Mouse (Mus musculus) layer of hippocampus, postnatal 10 days (tissue): Measurements from ENCODE around the gene Adap2. TPM values are rescaled to one million over a fixed set of nuclear protein-coding genes. Genes with fewer than 3 reads are reported as not detected.

Experiments
- DNase-seq, 2 experiments: peaks; one replicate each; pipeline ENCODE4 v3.0.0; 2021; ENCODE audit warnings: low spot score in 2 of 2
- total RNA-seq, 2 experiments: library from RNA; stranded (reverse); gene quantifications; 2 replicates each; pipeline ENCODE4 v1.2.3; 2021

Gene Adap2
- total RNA-seq, 2 experiments from 2014 or later = 8.5 to 9.7 TPM

- DNase-seq = no peak
Measured at GRCm38 (mm10) chr11:80196351-80196750, 42.4 kb downstream of the Adap2 start.

DNA sequence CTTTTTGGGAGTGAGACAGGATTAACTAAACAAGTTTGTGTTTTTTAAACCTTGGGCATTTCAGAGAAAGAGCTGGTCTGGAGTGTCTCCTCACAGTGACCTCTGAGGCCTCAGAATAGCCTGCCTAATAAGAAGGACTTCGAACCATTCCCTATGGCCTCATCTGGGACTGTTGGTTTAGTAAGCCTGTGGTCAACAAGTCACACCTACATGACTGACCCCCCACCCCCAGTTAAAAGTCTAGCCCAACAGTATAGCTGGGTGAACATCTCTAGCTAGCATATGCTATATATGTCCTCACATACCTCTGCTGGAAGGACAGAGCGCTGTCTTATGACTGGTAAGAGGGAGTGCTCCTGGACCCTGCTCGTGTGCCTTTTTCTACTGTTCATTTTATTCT lies 45.4 kb downstream of the Adap2 start:
- no peak for DNase-seq

DNA sequence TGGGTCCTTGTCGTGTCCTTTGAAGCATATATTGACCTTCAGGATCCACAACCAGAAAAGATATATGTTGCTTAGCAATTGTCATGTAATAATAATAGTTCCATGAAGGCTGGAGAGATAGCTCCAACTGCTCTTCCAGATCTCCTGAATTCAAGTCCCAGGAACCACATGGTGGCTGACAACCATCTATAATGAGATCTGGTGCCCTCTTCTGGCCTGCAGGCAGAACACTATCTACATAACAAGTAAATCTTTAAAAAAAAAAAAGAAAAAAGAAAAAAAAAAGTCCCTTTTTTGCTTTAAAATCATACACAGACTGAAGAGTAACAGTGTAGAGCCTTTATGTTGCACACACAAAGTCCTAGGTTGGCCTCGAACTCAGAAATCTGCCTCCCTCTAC lies 45.9 kb downstream of the Adap2 start:
- DNase-seq = no peak

DNA sequence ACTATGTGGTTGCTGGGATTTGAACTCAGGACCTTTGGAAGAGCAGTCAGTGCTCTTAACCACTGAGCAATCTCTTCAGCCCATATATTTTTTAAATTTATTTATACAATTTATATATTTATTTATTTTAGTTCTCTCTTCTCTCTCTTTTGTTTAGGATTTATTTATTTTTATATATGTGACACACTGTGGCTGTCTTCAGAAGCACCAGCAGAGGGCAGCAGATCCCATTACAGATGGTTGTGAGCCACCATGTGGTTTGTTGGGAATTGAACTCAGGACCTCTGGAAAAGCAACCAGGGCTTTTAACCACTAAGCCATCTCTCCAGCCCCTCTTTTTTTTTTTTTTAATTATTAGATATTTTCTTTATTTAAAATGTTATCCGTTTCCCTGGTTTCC lies 46.4 kb downstream of the Adap2 start:
- no peak for DNase-seq

DNA sequence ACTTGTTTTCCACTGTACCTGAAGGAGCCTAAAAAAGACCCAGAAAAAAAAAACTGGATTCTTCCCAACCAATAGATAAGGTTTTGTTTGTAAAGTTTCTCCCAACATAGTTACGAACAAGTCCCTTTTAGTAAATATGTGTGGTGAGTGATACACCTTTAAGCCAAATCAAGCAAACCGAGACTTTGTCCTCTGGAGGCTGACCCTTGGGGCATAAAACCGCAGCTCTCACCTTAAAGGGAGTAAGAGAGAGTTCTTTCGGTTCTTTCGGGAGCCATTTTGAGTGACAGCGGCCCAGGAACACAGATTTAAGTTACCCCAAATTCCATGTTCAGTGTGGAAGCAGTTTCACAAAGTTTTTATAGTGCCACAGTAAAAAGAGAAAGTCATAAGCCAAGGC lies 48.4 kb downstream of the Adap2 start:
- no peak for DNase-seq

- peak in 1 of 2 experiments; percentile 27 for DNase-seq
Measured at GRCm38 (mm10) chr11:80204037-80204436, 50.1 kb downstream of the Adap2 start.

- no peak for DNase-seq
Measured at GRCm38 (mm10) chr11:80204941-80205340, 51.0 kb downstream of the Adap2 start.

GRCm38 (mm10) chr11:80208465-80208859 lies 54.6 kb downstream of the Adap2 start:
- DNase-seq = no peak

DNA sequence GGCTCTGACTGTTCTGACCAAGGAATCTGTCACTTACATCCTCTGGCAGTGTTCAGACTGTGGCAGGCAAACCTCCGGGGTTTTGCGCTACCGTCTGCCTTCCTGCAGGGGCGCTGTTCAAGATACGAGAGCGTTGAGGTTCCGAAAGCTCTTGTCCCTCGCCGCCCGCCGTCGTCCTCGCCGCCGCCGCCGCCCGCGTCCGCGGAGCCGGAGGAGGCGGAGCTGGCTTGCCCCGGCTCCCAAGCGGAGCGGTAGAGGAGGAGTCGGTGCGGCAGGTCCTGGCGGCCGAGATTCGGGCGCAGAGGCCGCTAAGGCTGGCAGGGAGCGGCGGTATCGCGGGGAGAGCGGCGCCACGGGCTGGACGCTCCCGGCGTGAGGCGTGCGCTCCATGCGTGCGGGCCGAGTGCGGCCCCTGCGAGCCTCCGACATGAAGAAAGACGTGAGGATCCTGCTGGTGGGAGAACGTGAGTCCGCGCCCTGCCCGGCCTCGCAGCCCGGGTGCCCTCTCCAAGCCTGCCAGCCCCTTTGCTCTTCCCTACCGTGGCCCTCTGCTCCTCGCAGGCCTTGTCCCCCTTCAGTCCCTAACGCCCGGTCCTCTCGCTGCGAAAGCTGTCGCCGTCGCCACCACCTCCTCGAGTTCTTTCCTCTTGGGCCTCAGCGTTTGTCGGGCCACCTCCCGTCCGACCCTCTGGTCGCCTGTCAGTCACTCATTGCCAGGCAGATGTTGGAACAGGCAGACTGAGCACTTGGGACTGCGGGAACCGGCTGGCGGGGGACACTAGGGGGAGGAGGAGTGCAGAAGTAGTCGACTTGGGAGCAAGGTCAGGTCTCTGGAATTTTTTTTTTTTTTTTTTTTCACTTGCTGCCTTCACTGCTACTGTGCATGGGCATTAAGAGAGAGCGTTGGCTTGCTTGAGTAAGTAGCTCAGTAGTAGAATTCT lies 55.2 kb downstream of the Adap2 start, which contains the start of gene Rhot1:
TSS of gene Rhot1 (plus strand) at position 160 of the 941 bp plus-strand sequence.
- peak; percentile 99 for DNase-seq

- DNase-seq = no peak
Measured at GRCm38 (mm10) chr11:80210321-80210720, 56.4 kb downstream of the Adap2 start.

DNA sequence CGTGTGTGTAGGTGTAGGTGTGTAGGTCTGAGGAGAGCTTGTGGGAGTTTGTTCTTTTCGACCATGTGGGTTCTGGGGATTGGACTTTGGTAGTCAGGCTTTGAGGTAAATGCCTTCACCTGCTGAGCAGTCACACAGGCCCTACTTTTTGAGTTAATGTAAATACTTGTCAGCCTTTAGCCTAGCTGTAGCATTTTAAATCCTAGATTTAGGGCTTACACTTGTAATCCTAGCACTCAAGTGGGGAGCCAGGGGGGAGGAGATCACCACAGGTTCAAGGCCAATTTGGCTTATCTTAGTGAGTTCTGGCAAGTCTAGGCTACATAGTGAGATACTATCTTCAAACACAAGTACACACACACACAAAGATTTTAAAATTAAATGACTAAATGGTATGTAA lies 58.4 kb downstream of the Adap2 start:
- DNase-seq = no peak

GRCm38 (mm10) chr11:80215291-80215690 lies 61.4 kb downstream of the Adap2 start:
- no peak for DNase-seq

GRCm38 (mm10) chr11:80218657-80219293 lies 64.9 kb downstream of the Adap2 start:
- no peak for DNase-seq

Other genes starting within 250 kb of the Adap2 start
- 10 to 100 TPM; 37.6 to 40.1 TPM for gene Utp6, start 191.7 kb upstream of the Adap2 start, total RNA-seq
- gene Suz12, start 161.0 kb upstream of the Adap2 start, total RNA-seq = 10 to 100 TPM; 33.0 to 37.0 TPM
- 10 to 100 TPM; 18.0 to 18.6 TPM for gene Crlf3, start 73.1 kb upstream of the Adap2 start, total RNA-seq
- 1 to 10 TPM; 6.0 to 6.6 TPM for gene Atad5, start 64.7 kb upstream of the Adap2 start, total RNA-seq
- 10 to 100 TPM; 10.7 to 10.8 TPM for gene Tefm, start 11.9 kb upstream of the Adap2 start, total RNA-seq
- 1 to 10 TPM; 3.3 to 4.1 TPM for gene Rnf135, start 29.7 kb downstream of the Adap2 start, total RNA-seq
- gene Rhot1, start 54.9 kb downstream of the Adap2 start, total RNA-seq = 10 to 100 TPM; 62.2 to 64.0 TPM
- 10 to 100 TPM; 18.9 to 19.6 TPM for gene Rhbdl3, start 146.8 kb downstream of the Adap2 start, total RNA-seq
- gene 5730455P16Rik, start 223.9 kb downstream of the Adap2 start, total RNA-seq = 10 to 100 TPM; 43.5 to 46.0 TPM
- gene Zfp207, start 229.2 kb downstream of the Adap2 start, total RNA-seq = 100 to 1,000 TPM; 152 to 164 TPM